Mouse (Mus musculus) liver, adult 2 months (tissue): ENCODE data around the gene Mcrip1. TPM values are rescaled to one million over a fixed set of nuclear protein-coding genes. Genes with fewer than 3 reads are reported as not detected.

Experiments used
- DNase-seq: peaks from one replicate; pipeline ENCODE4 v3.0.0-alpha.2; 2011; ENCODE audit warnings: low read depth, low spot score; ENCODE audit errors: extremely low read depth
- H3K27ac ChIP-seq: fragments of 200-500 bp; replicated peaks from 2 replicates; pipeline ENCODE4 v1.5.1; 2012; ENCODE audit warnings: low read depth, mild to moderate bottlenecking, control low read depth, inconsistent platforms, low read length; ENCODE audit not compliant: insufficient read depth
- H3K27me3 ChIP-seq: fragments of 200-500 bp; 2 replicates; pipeline ENCODE4 v1.6.1; 2012; ENCODE audit warnings: mild to moderate bottlenecking, moderate library complexity, low read length, inconsistent platforms; ENCODE audit not compliant: control insufficient read depth, insufficient read depth
- H3K36me3 ChIP-seq: fragments of 200-500 bp; 2 replicates; pipeline ENCODE4 v1.6.1; 2012; ENCODE audit warnings: low read length, inconsistent platforms; ENCODE audit not compliant: control insufficient read depth, insufficient read depth
- H3K4me1 ChIP-seq: fragments of 200-500 bp; 2 replicates; pipeline ENCODE4 v1.6.1; 2011; ENCODE audit warnings: low read length; ENCODE audit not compliant: control insufficient read depth, insufficient read depth
- H3K4me3 ChIP-seq: fragments of 200-500 bp; 2 replicates; pipeline ENCODE4 v1.5.1; 2011; ENCODE audit warnings: low read depth, mild to moderate bottlenecking, control low read depth, low read length, moderate library complexity; ENCODE audit not compliant: insufficient read depth
- H3K79me2 ChIP-seq: fragments of 200-500 bp; 2 replicates; pipeline ENCODE4 v1.6.1; 2012; ENCODE audit warnings: inconsistent platforms, mild to moderate bottlenecking, low read length, moderate library complexity; ENCODE audit not compliant: control insufficient read depth, insufficient read depth
- H3K9ac ChIP-seq: fragments of 200-500 bp; 2 replicates; pipeline ENCODE4 v1.6.1; 2012; ENCODE audit warnings: low read depth, mild to moderate bottlenecking, control low read depth, inconsistent platforms, low read length
- CTCF ChIP-seq: fragments of 200-500 bp; IDR thresholded peaks from 2 replicates; pipeline ENCODE4 v1.5.1; 2011; ENCODE audit warnings: low read depth, low read length, control low read depth
- POLR2A ChIP-seq: fragments of 200-500 bp; IDR thresholded peaks from 2 replicates; pipeline ENCODE4 v1.6.1; 2011; ENCODE audit warnings: low read length, control low read depth; ENCODE audit not compliant: insufficient read depth; ENCODE audit errors: extremely low read depth
- WGBS: fragments of 180-500 bp; shearing (Covaris S2); methylation state at CpG from one replicate; pipeline ENCODE4 v1.1.7; 2018; 5-methylcytosine and 5-hydroxymethylcytosine counted together
- polyA plus RNA-seq: library from polyadenylated mRNA; depleted of rRNA; stranded (reverse); fragments of >200 nt; gene quantifications from 2 replicates; pipeline ENCODE4 v1.2.3, GENCODE M21; 2012
- total RNA-seq: library from RNA; depleted of rRNA; stranded (reverse); fragments of >200 nt; gene quantifications from 2 replicates; pipeline ENCODE4 v1.2.3, GENCODE M21; 2014

Mcrip1 gene
- total and polyA plus RNA-seq, 2 experiments: 11.7 to 44.4 TPM

DNA sequence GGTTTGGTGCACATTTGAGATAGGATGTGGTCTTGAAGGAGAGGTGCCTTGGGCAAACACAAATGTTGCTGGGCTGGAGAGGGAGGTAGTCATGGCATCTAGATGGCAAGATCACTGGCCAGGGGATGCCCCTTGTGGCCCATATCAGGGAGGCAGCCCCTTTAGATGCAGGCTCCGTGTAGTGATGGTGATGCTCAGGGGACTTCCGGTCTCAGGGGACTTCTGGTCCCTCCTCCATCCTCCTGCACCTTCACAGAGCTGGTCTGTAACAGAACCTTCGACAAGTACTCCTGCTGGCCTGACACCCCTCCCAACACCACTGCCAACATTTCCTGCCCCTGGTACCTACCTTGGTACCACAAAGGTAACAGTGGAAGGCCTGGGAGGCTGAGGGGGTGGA is 13.7 kb downstream of the Mcrip1 start:
- H3K27me3 ChIP-seq: no peaks in the 10 kb centered on the region
- WGBS: 77% methylated on average over 3 of the region's 3 CpGs
- no peak overlapping the region for H3K9ac ChIP-seq
- peaks cover 2% of the 10 kb centered on the region; the same call in 1 of the 2 replicates for H3K36me3 ChIP-seq
- peaks cover 20% of the 10 kb centered on the region; the same call in 1 of the 2 replicates for H3K79me2 ChIP-seq
- peaks cover 43% of the 10 kb centered on the region for H3K4me1 ChIP-seq
- no peak overlapping the region for H3K4me3 ChIP-seq
- no peak overlapping the region for H3K27ac ChIP-seq
- TF ChIP-seq POLR2A (no peak), CTCF (no peak)
- no peak for DNase-seq

DNA sequence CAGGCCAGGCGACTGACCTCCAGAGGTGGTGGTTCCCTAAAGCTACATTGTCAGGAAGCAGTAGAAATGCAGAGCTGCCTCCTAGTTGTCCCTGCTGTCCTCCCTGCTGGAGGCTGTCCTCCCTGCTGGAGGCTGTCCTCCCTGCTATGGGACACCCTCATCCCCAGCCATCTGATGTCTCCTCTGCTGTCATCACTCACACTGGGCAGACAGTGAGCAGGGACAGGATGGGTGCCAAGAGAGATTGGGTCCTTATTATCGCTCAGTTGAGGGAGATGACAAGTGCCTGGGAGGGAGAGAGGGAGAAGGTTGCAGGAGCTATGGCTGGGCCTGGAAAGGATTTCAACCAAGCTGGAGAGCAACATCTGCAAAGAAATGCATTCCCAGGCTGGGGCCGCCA is 14.4 kb downstream of the Mcrip1 start:
- no peaks in the 10 kb centered on the region for H3K27me3 ChIP-seq
- 74% methylated on average over 3 of the region's 3 CpGs for WGBS

DNA sequence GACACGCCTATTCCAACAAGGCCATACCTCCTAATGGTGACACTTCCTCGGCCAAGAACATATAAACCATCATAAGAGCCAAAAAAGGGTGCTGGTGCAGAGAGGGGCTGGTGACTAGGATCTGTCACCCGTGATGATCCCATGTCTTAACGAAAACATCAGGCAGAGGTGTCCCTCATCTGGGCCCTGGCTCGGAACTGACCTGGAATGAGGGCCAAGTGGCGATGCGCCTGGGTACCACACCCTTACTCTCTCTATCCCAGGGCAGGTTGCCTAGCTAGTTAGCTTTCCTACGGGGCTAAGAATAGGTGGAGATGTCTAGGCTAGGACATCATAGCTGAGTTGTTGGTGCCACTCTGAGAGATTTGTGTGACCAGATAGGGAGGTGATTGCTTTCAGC is 15.4 kb downstream of the Mcrip1 start:
- Histone ChIP-seq H3K4me3 (no peak overlapping the region), H3K79me2 (peaks cover 23% of the 10 kb centered on the region; the same call in 1 of the 2 replicates), H3K27ac (no peak overlapping the region), H3K27me3 (no peaks in the 10 kb centered on the region), H3K36me3 (peaks cover 2% of the 10 kb centered on the region; the same call in 1 of the 2 replicates), H3K9ac (no peak overlapping the region), H3K4me1 (peaks cover 33% of the 10 kb centered on the region)
- WGBS: 37% methylated on average over 8 of the region's 8 CpGs
- no peak for DNase-seq
- no peak for TF ChIP-seq POLR2A
- TF ChIP-seq CTCF: no peak

More for the DNA sequence above, 14.4 kb downstream of the Mcrip1 start:
- no peak overlapping the region for H3K27ac ChIP-seq
- peaks cover 40% of the 10 kb centered on the region for H3K4me1 ChIP-seq
- H3K36me3 ChIP-seq: peaks cover 2% of the 10 kb centered on the region; the same call in 1 of the 2 replicates
- TF ChIP-seq POLR2A (no peak), CTCF (no peak)
- H3K79me2 ChIP-seq: peaks cover 23% of the 10 kb centered on the region; the same call in 1 of the 2 replicates
- no peak overlapping the region for H3K9ac ChIP-seq
- DNase-seq: no peak
- H3K4me3 ChIP-seq: no peak overlapping the region

DNA sequence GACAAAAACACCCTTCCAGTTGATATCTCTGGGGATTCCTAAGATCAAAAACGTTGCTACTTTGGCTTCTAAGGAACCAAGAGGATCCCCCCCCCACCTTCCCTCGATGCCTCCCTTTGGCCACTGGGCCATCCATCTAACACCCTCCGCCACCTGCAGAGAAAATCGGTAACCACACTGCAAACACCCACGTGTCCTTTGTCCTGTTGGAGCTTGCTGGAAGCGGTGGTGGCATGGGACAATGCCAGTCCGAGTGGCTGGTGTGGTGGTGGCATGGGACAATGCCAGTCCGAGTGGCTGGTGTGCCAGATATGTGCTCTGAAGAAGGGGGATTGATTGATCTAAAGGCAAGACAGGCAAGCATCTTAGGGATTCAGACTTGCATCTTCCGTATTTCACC is 17.9 kb downstream of the Mcrip1 start:
- peak; percentile 32; the same call in 1 of the 2 replicates for TF ChIP-seq POLR2A
- TF ChIP-seq CTCF: no peak
- Histone ChIP-seq H3K27ac (peak overlapping the region; percentile 99), H3K4me3 (peak overlapping the region; percentile 94), H3K27me3 (no peaks in the 10 kb centered on the region), H3K36me3 (peaks cover 2% of the 10 kb centered on the region; the same call in 1 of the 2 replicates), H3K79me2 (peaks cover 23% of the 10 kb centered on the region; the same call in 1 of the 2 replicates), H3K4me1 (peaks cover 33% of the 10 kb centered on the region), H3K9ac (peak overlapping the region; percentile 98)
- peak; percentile 90 for DNase-seq
- 10% methylated on average over 9 of the region's 9 CpGs for WGBS

- Histone ChIP-seq H3K9ac (peak within 1 kb of the TSS; percentile 98), H3K36me3 (peaks cover 2% of the 10 kb centered on the region; the same call in 1 of the 2 replicates), H3K4me1 (peaks cover 33% of the 10 kb centered on the region), H3K4me3 (peak within 1 kb of the TSS; percentile 94), H3K79me2 (peaks cover 23% of the 10 kb centered on the region; the same call in 1 of the 2 replicates), H3K27ac (peak within 1 kb of the TSS; percentile 99), H3K27me3 (no peaks in the 10 kb centered on the region)
- TF ChIP-seq POLR2A (0 out of 2 replicates have a peak, but pooled peaks have one; percentile 15), CTCF (no peak)
- peak; percentile 71 for DNase-seq
- 6% methylated on average over 59 of the region's 62 CpGs for WGBS
Measured at GRCm38 (mm10) chr11:120530085-120530964, 19.2 kb downstream of the Mcrip1 start, which contains the start of gene Gcgr. Gene Gcgr (plus strand): TSS chr11:120530699.

- WGBS: 9% methylated on average over 4 of the region's 4 CpGs
- peak overlapping the region; percentile 98 for H3K9ac ChIP-seq
- TF ChIP-seq CTCF (no peak), POLR2A (peak; percentile 27; the same call in 1 of the 2 replicates)
- H3K79me2 ChIP-seq: peaks cover 18% of the 10 kb centered on the region; the same call in 1 of the 2 replicates
- H3K27me3 ChIP-seq: no peaks in the 10 kb centered on the region
- H3K4me1 ChIP-seq: peaks cover 33% of the 10 kb centered on the region
- H3K36me3 ChIP-seq: no peaks in the 10 kb centered on the region
- peak overlapping the region; percentile 94 for H3K4me3 ChIP-seq
- H3K27ac ChIP-seq: peak overlapping the region; percentile 99
- peak; percentile 89 for DNase-seq
Measured at GRCm38 (mm10) chr11:120528903-120529302, 20.6 kb downstream of the Mcrip1 start.
